Mouse (Mus musculus) kidney, adult 8-10 months (tissue): ENCODE data around the gene Clpp.

ENCODE experiments used
- DNase-seq, 2 experiments: peaks; one replicate each; pipeline ENCODE4 v3.0.0; 2022

The Clpp gene

DNA sequence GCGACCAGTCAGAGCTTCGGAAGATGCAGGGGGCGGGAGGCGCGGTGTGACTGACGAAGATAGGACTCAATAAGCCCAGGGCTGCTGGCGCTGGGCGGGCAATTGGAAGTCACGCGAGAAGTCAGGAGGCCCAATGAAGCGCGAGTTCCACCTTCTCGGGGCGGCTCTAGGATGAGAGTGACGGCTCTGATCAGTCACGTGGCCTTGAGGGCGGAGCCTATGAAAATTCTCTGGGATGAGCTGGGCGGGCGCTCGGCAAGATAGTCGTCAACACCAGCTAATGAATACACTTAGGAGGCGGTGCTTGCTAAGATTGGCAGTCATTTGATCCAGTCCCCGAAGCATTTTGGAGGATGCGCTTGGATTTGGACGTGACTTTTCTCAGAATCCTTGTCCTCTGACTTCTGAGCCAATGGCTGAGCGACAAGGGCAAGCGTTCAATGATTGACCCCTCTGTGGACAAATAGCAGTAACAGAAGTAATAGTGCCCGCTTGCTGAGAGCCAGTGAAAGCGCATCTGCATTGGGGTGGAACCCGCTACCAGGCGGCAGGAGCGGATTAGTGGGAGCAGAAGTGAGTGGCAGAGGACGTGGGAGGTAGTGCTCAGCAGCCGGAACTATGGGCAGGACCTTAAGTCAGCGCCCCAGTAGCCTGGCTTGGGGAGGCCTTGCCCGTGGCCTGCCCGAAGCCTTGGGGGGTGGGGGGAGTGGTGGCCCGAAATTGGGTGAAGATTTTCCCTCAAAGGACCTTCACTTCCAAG lies 41.7 kb downstream of the Clpp start:
- DNase-seq: peak; percentile 100

DNA sequence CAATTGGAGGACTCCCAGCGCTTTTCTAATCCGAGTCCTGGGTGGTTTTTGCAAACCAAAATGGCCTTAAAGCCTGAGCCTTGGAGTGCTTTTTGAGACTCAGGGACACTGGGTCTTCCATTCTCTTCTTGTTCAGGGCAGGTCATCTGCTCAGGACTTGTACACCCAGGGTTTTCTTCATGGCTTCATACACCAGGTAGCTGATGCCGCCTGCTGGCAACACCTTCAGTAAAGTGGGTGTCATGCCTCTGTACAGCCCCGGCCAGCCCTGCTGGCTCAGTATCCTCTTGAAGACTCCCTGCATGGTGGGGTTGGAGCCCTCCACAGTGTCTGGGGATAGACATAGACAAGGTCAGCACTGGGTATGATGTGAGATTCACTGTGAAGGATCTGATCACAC lies 42.7 kb downstream of the Clpp start:
- no peak for DNase-seq

DNA sequence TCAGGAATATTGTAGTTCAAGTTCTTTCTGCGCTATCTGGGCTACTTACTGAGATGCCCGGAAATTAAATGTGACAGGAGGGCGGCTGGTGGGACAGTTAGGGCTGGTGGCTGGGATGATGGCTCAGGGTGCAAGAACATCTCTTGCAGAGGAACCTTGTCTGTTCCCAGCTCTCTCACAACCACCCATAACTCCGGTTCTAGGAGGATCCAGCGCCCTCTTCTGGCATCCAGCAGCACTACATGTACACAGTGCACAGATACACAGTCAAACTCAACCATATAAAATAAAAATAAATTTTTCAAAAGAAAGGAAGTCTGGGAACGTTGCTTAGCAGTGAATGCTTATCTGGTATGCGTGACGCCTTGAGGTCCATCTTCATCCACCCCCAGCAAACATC lies 48.9 kb downstream of the Clpp start:
- no peak for DNase-seq

DNA sequence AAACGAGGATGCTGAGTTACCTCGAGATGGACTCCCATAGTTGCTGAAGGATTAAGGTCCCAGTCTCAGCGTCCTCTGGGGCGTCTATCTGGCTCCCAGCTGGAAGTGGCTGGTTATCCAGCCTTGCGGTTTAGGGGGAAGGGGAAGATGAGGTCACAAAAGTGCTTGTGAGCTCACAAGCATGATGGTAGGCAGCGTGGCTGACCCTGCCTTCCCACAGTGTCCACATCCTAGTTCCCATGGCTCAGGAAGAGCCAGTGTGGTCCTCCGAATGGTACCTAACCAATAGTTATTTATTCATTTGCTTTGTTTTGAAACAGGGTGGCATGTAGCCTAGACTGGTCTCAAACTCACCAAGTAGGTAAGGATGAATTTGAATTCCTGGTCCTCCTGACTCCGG lies 51.4 kb downstream of the Clpp start, which contains the start of gene Slc25a41:
TSS of gene Slc25a41 (minus strand) at position 101 of the 400 bp plus-strand sequence.
- DNase-seq: no peak
